8 mouse cellular contexts compared by ENCODE assay signal in the genomic region with DNA sequence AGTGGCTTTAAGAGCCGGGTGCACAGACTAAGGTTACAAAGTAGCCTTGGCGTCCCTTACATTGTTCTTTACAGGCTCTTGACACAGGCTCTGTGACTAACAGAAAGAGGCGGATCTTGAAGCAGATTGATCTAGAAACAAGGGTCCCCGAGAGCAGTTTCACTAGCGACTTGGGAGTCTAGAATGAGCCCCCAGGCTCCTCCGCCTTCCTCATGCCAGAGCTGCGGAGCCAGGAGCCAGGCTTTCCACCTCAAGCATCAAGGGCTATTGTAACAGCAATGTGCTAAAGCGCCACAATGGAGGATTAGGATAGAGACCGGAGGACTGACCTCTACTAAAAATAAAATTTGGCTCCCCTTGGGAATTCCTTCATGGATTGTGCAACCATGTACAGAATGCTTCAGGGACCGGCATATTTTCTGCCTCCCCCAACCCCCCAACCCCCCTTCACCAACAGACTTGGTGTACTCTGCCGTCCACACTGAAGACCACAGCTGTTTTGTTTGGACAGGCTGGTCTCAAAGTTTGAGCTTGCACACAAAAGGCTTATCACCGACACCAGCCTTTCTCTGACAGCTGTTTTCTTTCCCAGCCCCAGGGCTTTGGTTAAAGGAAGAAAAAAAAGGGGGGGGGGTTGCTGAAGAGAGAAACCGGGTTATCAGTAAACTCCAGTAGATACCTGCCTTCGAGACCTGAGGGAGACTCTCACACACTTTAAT.
DNase-seq lines count a peak whose midpoint lies in the region; ATAC-seq and TF ChIP-seq lines count a peak whose summit lies in the region.

No protein-coding gene starts in this region.

- H3K27me3 ChIP-seq in forebrain, embryonic 12.5 days = peaks cover 35% of the 10 kb centered on the region
- peaks cover 20% of the 10 kb centered on the region for H3K27me3 ChIP-seq in hindbrain, embryonic 10.5 days (ENCODE audit: insufficient read depth, poor library complexity, severe bottlenecking)
- H3K27me3 ChIP-seq in limb, embryonic 13.5 days = peaks cover 20% of the 10 kb centered on the region
- peaks cover 32% of the 10 kb centered on the region for H3K27me3 ChIP-seq in midbrain, embryonic 13.5 days
- no peaks in the 10 kb centered on the region; the same call in 1 of the 2 replicates for H3K27me3 ChIP-seq in cerebellum, adult 2 months (ENCODE audit: control insufficient read depth, insufficient read depth, low read length)

- whole genome bisulfite sequencing in forebrain, embryonic 12.5 days = 2% methylated on average over 14 of the region's 14 CpGs
- 5% methylated on average over 14 of the region's 14 CpGs for WGBS in hindbrain, embryonic 10.5 days
- WGBS in limb, embryonic 13.5 days = 9% methylated on average over 14 of the region's 14 CpGs
- WGBS in midbrain, embryonic 13.5 days = 3% methylated on average over 14 of the region's 14 CpGs
- WGBS in cerebellum, adult 2 months = 15% methylated on average over 14 of the region's 14 CpGs

- H3K27ac ChIP-seq in forebrain, embryonic 12.5 days = peak overlapping the region; percentile 72
- H3K27ac ChIP-seq in hindbrain, embryonic 10.5 days = peak overlapping the region; percentile 88
- 0 out of 2 replicates have a peak overlapping the region, but pooled peaks have one; percentile 55 for H3K27ac ChIP-seq in limb, embryonic 13.5 days
- no peak overlapping the region; the same call in 1 of the 2 replicates for H3K27ac ChIP-seq in midbrain, embryonic 13.5 days
- H3K27ac ChIP-seq in cerebellum, adult 2 months (ENCODE audit: insufficient read depth, low read length) = no peak overlapping the region

- H3K9ac ChIP-seq in forebrain, embryonic 12.5 days = peak overlapping the region; percentile 17; the same call in 1 of the 2 replicates
- H3K9ac ChIP-seq in limb, embryonic 13.5 days = peak overlapping the region; percentile 50; the same call in 1 of the 2 replicates
- peak overlapping the region; percentile 54 for H3K9ac ChIP-seq in midbrain, embryonic 13.5 days (replicated peaks)

- H3K4me2 ChIP-seq in forebrain, embryonic 12.5 days = peak overlapping the region; percentile 56
- H3K4me2 ChIP-seq in limb, embryonic 13.5 days (replicated peaks) = peak overlapping the region; percentile 68
- H3K4me2 ChIP-seq in midbrain, embryonic 13.5 days (replicated peaks) = peak overlapping the region; percentile 62

- peaks cover 8% of the 10 kb centered on the region for H3K4me1 ChIP-seq in forebrain, embryonic 12.5 days
- H3K4me1 ChIP-seq in hindbrain, embryonic 10.5 days (replicated peaks) = peaks cover 33% of the 10 kb centered on the region
- peaks cover 6% of the 10 kb centered on the region; the same call in 1 of the 2 replicates for H3K4me1 ChIP-seq in limb, embryonic 13.5 days
- peaks cover 7% of the 10 kb centered on the region for H3K4me1 ChIP-seq in midbrain, embryonic 13.5 days (replicated peaks)
- no peaks in the 10 kb centered on the region for H3K4me1 ChIP-seq in cerebellum, adult 2 months (ENCODE audit: control insufficient read depth, insufficient read depth, low read length)

- peak; percentile 40 for DNase-seq in adrenal gland, adult 2 months
- DNase-seq in adrenal gland, adult 8-10 months = no peak
- peak; percentile 70 for DNase-seq in hindbrain, embryonic 10.5 days (ENCODE audit: low spot score)
- DNase-seq in cerebellum, adult 2 months = no peak
- no peak for DNase-seq in right cerebral cortex, postnatal 25 days

- no peak for TF ChIP-seq CTCF in cerebellum, adult 2 months (IDR thresholded peaks at IDR 0.05; ENCODE audit: borderline replicate concordance, insufficient read depth, low read depth, low read length)

- H3K4me3 ChIP-seq in forebrain, embryonic 12.5 days (replicated peaks) = peak overlapping the region; percentile 28
- H3K4me3 ChIP-seq in hindbrain, embryonic 10.5 days = peak overlapping the region; percentile 46
- H3K4me3 ChIP-seq in limb, embryonic 13.5 days = peak overlapping the region; percentile 44
- H3K4me3 ChIP-seq in midbrain, embryonic 13.5 days (replicated peaks) = peak overlapping the region; percentile 34
- no peak overlapping the region for H3K4me3 ChIP-seq in cerebellum, adult 2 months (replicated peaks; ENCODE audit: insufficient read depth, low read depth, low read length)

- no peaks in the 10 kb centered on the region for H3K36me3 ChIP-seq in forebrain, embryonic 12.5 days (replicated peaks)
- H3K36me3 ChIP-seq in hindbrain, embryonic 10.5 days = no peaks in the 10 kb centered on the region
- no peaks in the 10 kb centered on the region for H3K36me3 ChIP-seq in limb, embryonic 13.5 days
- H3K36me3 ChIP-seq in midbrain, embryonic 13.5 days = no peaks in the 10 kb centered on the region

- H3K9me3 ChIP-seq in forebrain, embryonic 12.5 days = no peaks in the 10 kb centered on the region
- no peaks in the 10 kb centered on the region for H3K9me3 ChIP-seq in hindbrain, embryonic 10.5 days
- no peaks in the 10 kb centered on the region for H3K9me3 ChIP-seq in limb, embryonic 13.5 days
- H3K9me3 ChIP-seq in midbrain, embryonic 13.5 days = no peaks in the 10 kb centered on the region

- TF ChIP-seq POLR2A in cerebellum, adult 2 months (IDR thresholded peaks at IDR 0.05; ENCODE audit: borderline replicate concordance, insufficient read depth, low read length) = no peak

- ATAC-seq in forebrain, embryonic 12.5 days (ENCODE audit: low FRiP score) = peak; percentile 75
- peak; percentile 86 for ATAC-seq in limb, embryonic 13.5 days (ENCODE audit: low FRiP score, low read depth)
- ATAC-seq in midbrain, embryonic 13.5 days = peak; percentile 77

Comparison
In these comparisons a context has a peak if more than half of its experiments do, and no peak if none do; other contexts are left out.
1. DNase-seq: peak in adrenal gland, adult 2 months (single experiment) and hindbrain, embryonic 10.5 days (single experiment); none in adrenal gland, adult 8-10 months (single experiment), cerebellum, adult 2 months (0 of 2) and right cerebral cortex, postnatal 25 days (single experiment).
2. H3K27ac ChIP-seq: peak in forebrain, embryonic 12.5 days (single experiment), hindbrain, embryonic 10.5 days (single experiment) and limb, embryonic 13.5 days (single experiment); none in midbrain, embryonic 13.5 days (single experiment) and cerebellum, adult 2 months (single experiment).
3. Peak in every context shown above with its lines, with median percentiles within 50 percentile points of each other: ATAC-seq, H3K4me2 ChIP-seq and H3K9ac ChIP-seq.